Mouse (Mus musculus): ENCODE results near the gene Prm2.
A peak's percentile ranks its signal among the peaks of the same experiment; 100 is the strongest.

The Prm2 gene

GRCm38 (mm10) chr16:10796034-10796433 lies at the start of gene Prm2:
Gene Prm2, minus strand, starts transcription at chr16:10796134.
- no peak for DNase-seq (ENCODE audit: low spot score in 2 of 2)

GRCm38 (mm10) chr16:10844319-10844670 lies 48.4 kb upstream of the Prm2 start:
- DNase-seq (ENCODE audit: low spot score in 2 of 2): no peak

GRCm38 (mm10) chr16:10843486-10844318 lies 47.8 kb upstream of the Prm2 start:
- no peak for DNase-seq (ENCODE audit: low spot score in 2 of 2)

DNA sequence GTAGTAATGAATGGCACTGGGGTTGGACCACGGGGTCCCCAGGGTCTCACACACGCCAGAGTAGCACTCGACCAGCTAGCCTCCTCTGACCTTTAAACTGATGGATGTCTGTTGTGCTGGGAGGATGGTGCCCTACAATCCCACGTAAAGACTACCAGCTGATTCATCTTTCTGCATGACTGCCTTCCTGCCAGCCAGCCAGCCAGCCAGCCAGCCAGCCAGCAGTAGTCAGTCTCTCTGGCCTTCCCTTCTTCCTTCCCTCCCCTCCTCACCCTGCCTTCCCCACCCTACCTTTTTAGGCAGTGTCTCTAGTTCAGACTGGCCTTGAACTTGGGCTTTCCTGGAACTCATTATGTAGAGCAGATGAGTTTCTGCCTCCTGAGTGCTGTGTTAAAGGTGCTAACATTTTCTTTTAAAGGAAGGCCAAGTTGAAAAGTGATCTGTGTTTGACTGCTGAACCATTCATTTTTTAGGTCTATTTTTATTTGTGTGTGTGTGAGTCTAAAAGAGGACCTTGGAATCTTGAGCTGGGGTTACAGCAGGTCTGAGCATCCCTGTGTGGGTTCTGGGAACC lies 46.4 kb upstream of the Prm2 start:
- DNase-seq (ENCODE audit: low spot score in 2 of 2): no peak

DNA sequence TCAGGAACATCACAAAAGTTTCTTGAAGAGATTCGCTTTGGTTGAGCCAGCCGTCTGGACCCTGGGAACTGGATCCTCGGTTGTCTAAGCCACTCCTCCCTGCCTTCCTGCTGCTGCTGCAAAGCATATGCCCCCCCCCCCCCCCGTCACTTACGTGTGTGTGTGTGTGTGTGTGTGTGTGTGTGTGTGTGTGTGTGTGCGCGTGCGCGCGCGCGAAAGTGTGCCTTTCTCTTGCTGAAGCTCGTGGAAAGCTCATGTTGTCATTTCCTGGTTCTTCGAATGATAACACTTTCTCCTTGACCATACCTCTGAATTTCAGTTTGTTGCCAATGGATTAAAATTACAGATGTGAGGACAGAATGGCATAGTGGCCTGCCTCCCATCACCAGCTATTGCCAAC lies 44.1 kb upstream of the Prm2 start:
- DNase-seq (ENCODE audit: low spot score in 2 of 2): no peak

- no peak for DNase-seq (ENCODE audit: low spot score in 2 of 2)
These were observed 42.7 kb upstream of the Prm2 start for GRCm38 (mm10) chr16:10838487-10839245.

DNA sequence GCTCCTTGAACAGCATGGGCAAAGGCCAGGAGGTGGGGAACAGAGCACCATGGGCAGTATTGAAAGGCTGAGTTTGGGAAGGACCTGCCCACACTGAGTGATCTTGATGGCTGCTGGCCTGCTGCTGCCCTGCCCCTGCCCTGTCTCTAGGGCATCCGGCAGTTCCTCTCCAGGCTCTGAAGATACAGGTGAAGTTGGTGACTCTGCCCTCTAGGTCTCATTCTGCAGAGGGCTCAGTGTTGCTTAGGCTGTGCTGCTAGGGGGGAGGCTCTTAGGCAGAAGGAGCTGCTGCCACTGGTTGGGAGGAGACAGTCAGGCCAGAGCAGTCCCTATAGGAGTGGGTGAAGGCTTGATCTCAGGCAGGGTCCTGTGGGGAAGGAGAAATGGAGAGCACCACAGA lies 42.0 kb upstream of the Prm2 start:
- DNase-seq (ENCODE audit: low spot score in 2 of 2): no peak

DNA sequence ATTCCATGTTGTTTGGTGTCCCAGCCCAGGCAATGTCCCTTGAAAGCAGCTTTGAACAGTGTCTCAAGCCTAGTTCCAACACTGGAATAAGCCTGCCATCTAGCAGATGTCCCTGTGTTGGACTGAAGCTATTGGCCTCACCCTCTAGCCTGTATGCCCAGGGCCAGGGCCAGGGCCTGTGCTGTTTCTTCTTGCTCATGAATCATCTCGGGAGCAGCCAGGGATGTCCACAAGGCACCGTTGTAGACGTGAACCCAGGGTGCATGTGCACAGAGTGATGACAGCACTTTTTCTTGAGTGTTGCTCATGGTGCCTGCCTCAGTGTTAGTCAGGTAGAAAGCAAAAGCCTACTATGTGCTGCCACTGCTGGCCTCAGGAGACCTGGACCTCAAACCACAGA lies 41.3 kb upstream of the Prm2 start:
- no peak for DNase-seq (ENCODE audit: low spot score in 2 of 2)

- no peak for DNase-seq (ENCODE audit: low spot score in 2 of 2)
These were observed 40.5 kb upstream of the Prm2 start for GRCm38 (mm10) chr16:10836388-10836787.

GRCm38 (mm10) chr16:10834911-10835587 lies 39.1 kb upstream of the Prm2 start, which contains the start of gene Rmi2:
Gene Rmi2, plus strand, starts transcription at chr16:10835059.
- peak; percentile 92 for DNase-seq (ENCODE audit: low spot score in 2 of 2)

GRCm38 (mm10) chr16:10834542-10834910 lies 38.6 kb upstream of the Prm2 start:
- DNase-seq (ENCODE audit: low spot score in 2 of 2): no peak

- no peak for DNase-seq (ENCODE audit: low spot score in 2 of 2)
These were observed 32.5 kb upstream of the Prm2 start for GRCm38 (mm10) chr16:10828461-10828805.

- no peak for DNase-seq (ENCODE audit: low spot score in 2 of 2)
These were observed 32.0 kb upstream of the Prm2 start for GRCm38 (mm10) chr16:10827766-10828460.

- no peak for DNase-seq (ENCODE audit: low spot score in 2 of 2)
These were observed 31.3 kb upstream of the Prm2 start for GRCm38 (mm10) chr16:10827269-10827668.

GRCm38 (mm10) chr16:10825840-10826239 lies 29.9 kb upstream of the Prm2 start:
- DNase-seq (ENCODE audit: low spot score in 2 of 2): no peak

DNA sequence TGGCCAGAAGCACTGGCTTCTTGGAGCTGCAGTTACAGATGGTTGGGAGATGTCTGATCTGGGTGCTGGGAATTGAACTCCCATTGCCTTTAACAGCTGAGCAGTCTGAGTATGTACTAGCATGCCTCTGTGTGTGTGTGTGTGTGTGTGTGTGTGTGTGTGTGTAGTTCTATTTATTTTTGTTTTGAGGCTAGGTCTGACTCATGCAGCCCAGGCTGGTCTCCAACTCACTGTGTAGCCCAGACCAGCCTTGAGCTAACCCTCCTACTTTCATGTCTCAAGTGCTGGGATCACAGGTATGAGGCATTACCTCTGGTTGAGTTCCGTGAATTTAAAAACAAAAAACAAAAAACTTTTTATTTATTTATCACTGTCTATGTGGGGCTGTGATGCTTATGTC lies 28.6 kb upstream of the Prm2 start:
- no peak for DNase-seq (ENCODE audit: low spot score in 2 of 2)

GRCm38 (mm10) chr16:10821387-10821786 lies 25.5 kb upstream of the Prm2 start:
- no peak for DNase-seq (ENCODE audit: low spot score in 2 of 2)

- DNase-seq (ENCODE audit: low spot score in 2 of 2): no peak
These were observed 24.0 kb upstream of the Prm2 start for GRCm38 (mm10) chr16:10819966-10820365.

GRCm38 (mm10) chr16:10818579-10819135 lies 22.7 kb upstream of the Prm2 start:
- DNase-seq (ENCODE audit: low spot score in 2 of 2): no peak

DNA sequence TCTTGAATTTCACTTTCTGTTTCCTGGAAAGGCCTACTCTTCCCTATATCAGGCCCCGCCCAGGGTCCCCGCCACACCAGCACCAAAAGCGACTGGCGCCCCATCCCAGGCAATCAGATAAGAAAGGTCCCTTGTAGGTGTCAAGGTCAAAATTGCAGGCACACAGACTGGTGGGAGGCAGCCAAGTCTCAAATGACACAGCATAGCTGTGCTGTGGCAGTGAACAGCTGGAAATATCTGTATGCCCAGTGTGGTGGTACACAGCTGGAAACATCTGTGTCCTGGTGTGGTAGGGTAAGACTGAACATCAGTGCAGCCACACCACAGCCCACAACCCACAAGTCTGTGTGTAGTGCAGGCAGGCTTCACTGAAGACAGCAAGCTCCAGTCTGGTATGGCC lies 18.9 kb upstream of the Prm2 start:
- no peak for DNase-seq (ENCODE audit: low spot score in 2 of 2)

DNA sequence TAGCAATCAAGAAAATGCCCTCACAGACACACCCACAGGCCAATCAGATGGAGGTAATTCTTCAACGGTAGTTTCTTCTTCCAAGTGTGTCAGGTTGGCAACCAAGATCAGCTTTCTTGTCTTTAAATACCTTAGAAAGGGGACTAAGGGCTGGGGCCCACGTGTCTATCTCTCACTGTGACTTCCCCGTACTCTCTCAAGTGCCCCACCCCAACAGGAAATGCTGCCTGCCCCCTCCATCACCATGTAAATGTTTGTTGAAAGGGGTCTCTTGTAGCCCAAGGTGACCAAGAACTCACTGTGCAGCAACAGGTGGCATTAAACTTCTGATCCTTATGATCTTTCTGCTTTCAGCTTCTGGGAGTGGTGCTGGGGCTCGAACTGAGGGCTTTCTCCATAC lies 17.8 kb upstream of the Prm2 start:
- DNase-seq (ENCODE audit: low spot score in 2 of 2): no peak
